Mouse (Mus musculus): ENCODE measurements around the gene Ptprn2. TPM values are rescaled to one million over a fixed set of nuclear protein-coding genes. Genes with fewer than 3 reads are reported as not detected.

Ptprn2 gene
- polyA plus RNA-seq, 1 experiment, result 1.2 TPM

DNA sequence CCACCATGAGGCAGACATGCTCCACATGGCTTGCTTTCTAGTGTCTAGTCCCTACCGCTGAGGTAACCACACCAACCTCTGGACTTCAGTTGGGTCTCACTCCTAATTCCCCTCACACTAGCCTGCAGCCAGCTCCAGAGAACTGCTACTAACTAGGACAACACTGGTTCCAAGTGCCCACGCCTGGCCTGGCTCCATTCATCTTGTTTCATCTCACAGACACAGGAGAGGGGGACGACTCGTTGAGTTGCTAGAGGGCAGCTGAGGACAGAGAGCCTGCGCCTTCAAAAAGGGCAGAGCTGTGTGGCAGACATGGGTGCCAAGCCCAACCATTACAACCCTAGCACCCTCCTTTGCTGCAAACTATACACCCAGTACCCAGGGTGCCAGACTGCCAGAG, 593.4 kb downstream of the Ptprn2 start:
- Histone ChIP-seq H3K27me3 (ENCODE audit: control insufficient read depth, insufficient read depth, low read length) (no peaks in the 10 kb centered on the region), H3K4me1 (replicated peaks; ENCODE audit: control insufficient read depth, insufficient read depth, low read length) (no peaks in the 10 kb centered on the region), H3K27ac (ENCODE audit: control insufficient read depth, insufficient read depth, low read length) (no peak overlapping the region), H3K4me3 (ENCODE audit: control insufficient read depth, insufficient read depth, low read length) (no peak overlapping the region), H3K36me3 (ENCODE audit: control insufficient read depth, insufficient read depth, low read length) (no peaks in the 10 kb centered on the region)
- no peak for DNase-seq
- TF ChIP-seq CTCF (IDR thresholded peaks at IDR 0.05; ENCODE audit: borderline replicate concordance, control insufficient read depth, extremely low read depth, insufficient read depth, low read length, poor library complexity) (no peak), POLR2A (IDR thresholded peaks at IDR 0.05; ENCODE audit: control insufficient read depth, extremely low read depth, insufficient read depth, low read length, poor library complexity) (no peak)
- WGBS, result 95% methylated on average over 5 of the region's 5 CpGs

DNA sequence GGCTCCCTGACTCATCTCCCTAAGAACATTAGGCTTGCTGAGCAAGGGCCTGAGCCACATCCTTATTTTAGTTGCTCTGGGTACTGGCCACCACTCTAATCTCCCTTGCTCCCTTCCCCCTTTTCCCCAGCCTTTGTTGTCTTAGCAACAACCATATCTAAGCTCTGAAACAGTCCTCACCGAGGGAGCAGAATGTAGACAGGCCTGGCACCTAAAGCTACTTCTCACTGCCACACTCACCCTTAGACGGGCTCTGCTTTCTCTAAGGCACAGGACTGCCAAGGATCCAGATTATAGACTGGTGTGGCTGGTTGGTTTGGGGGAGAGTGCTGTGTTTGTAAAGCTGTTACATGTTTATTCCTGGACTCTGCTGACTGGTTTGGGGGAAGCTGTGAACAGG, 594.2 kb downstream of the Ptprn2 start:
- no peaks in the 10 kb centered on the region for H3K27me3 ChIP-seq (ENCODE audit: control insufficient read depth, insufficient read depth, low read length)
- H3K27ac ChIP-seq (ENCODE audit: control insufficient read depth, insufficient read depth, low read length), result no peak overlapping the region
- TF ChIP-seq POLR2A (IDR thresholded peaks at IDR 0.05; ENCODE audit: control insufficient read depth, extremely low read depth, insufficient read depth, low read length, poor library complexity) (no peak), CTCF (IDR thresholded peaks at IDR 0.05; ENCODE audit: borderline replicate concordance, control insufficient read depth, extremely low read depth, insufficient read depth, low read length, poor library complexity) (no peak)
- H3K36me3 ChIP-seq (ENCODE audit: control insufficient read depth, insufficient read depth, low read length), result no peaks in the 10 kb centered on the region
- 72% methylated on average over 2 of the region's 2 CpGs for WGBS
- no peak overlapping the region for H3K4me3 ChIP-seq (ENCODE audit: control insufficient read depth, insufficient read depth, low read length)
- no peaks in the 10 kb centered on the region for H3K4me1 ChIP-seq (replicated peaks; ENCODE audit: control insufficient read depth, insufficient read depth, low read length)
- DNase-seq, result no peak

DNA sequence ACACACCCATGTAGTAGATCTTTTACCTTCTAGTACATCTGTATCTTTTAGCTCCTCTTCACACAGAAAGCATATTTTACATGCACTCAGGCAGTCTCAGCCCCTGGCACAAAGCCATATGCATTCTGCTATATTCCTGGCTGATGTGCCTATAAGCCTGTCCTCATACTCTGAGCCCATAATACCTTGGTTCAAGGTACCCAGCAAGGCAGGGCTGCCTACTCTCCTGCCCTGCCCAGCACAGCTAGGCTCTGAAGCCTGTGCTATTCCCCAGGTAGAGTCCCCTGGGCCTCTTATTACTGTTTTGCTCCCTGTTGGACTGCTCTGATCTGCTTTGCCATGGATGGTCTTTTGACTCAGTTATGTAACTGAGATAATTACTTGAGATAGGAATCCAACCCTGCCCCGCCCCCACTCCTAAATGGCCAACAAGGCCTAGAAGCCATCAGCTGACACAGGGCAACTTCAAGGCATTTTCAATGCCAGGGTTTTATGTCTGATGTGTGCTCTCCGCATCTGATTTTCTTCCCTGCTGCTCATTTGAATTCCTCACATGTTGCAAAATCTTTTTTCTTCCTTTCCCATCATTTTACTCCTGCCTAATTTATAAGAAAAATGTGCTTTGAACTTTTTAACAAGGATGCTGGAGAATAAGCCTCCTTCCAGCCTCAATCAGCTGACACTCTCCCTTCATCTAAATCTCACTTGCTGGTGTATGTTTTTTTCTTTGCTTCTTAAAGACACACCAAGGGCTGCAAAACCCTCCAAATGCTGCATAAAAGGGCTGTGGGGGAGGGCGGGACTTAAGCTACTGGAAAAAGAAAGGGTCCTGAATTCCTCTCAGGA, 598.6 kb downstream of the Ptprn2 start:
- no peak for TF ChIP-seq POLR2A (IDR thresholded peaks at IDR 0.05; ENCODE audit: control insufficient read depth, extremely low read depth, insufficient read depth, low read length, poor library complexity)
- TF ChIP-seq CTCF (IDR thresholded peaks at IDR 0.05; ENCODE audit: borderline replicate concordance, control insufficient read depth, extremely low read depth, insufficient read depth, low read length, poor library complexity), result no peak
- H3K36me3 ChIP-seq (ENCODE audit: control insufficient read depth, insufficient read depth, low read length), result no peaks in the 10 kb centered on the region
- no peaks in the 10 kb centered on the region for H3K4me1 ChIP-seq (replicated peaks; ENCODE audit: control insufficient read depth, insufficient read depth, low read length)
- 94% methylated on average over 3 of the region's 3 CpGs for whole genome bisulfite sequencing
- no peak for DNase-seq
- no peak overlapping the region for H3K27ac ChIP-seq (ENCODE audit: control insufficient read depth, insufficient read depth, low read length)
- H3K4me3 ChIP-seq (ENCODE audit: control insufficient read depth, insufficient read depth, low read length), result no peak overlapping the region
- H3K27me3 ChIP-seq (ENCODE audit: control insufficient read depth, insufficient read depth, low read length), result no peaks in the 10 kb centered on the region

DNA sequence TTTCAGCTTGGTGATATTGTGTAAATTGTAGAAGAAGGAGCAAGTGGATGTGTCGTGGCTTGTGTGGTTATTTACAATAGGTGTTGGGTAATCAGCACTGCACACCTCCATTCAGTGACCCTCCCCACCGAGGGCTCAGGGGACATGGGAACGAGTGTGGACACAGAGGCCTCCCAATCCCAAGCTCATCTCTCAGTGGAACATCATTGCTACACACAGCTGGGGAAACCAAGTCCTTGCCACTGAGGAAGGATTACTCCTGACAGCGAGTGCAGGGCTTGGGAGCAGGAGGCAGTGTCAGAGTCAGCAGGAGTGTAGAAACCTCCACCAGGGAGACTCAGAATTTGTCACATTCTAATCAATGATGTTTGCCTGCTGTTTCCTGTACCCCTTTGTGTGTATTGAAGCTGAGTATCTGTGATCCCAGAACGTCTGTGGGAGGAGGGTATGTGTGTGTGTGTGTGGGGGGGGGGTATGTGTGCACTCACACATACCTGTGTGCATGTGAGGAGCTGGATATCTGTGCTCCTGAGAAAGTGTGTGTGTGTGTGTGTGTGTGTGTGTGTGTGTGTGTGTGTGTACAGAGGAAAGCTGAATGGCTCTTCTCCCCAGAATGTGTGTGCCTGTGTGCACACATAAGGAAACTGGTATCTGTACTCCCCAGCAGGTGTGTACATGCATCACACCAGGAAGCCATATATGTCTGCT, 599.3 kb downstream of the Ptprn2 start:
- WGBS, result 71% methylated on average over 5 of the region's 5 CpGs

DNA sequence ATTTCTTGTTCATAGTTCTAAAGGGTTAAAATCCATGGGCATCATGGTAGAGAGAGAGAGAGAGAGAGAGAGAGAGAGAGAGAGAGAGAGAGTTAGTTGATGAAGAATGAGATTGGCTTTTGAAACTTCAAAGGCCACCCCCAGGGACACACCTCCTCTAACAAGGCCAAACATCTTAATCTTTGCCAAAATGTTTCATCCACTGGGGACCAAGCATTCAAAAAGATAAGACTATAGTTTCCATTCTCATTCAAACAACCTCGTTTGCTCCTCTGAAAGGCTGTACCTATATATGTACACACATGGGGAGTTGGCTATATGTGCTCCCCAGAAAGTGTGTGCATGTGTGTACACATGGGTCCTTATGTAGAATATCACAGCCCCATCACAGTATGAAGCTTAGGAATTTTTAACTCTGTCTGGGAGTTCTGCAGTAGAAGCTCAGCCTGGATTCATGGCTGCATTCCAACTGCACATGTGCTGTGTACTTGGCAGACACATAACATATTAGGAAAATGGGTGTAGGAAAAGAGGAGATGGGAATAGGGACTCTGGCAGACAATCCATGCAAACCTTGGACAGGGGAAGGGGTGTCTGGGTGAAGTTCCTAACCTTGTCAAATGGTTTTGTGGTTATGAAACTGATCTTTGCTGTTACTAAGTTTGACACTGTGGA, 600.3 kb downstream of the Ptprn2 start:
- Histone ChIP-seq H3K4me3 (ENCODE audit: control insufficient read depth, insufficient read depth, low read length) (no peak overlapping the region), H3K36me3 (ENCODE audit: control insufficient read depth, insufficient read depth, low read length) (no peaks in the 10 kb centered on the region), H3K27me3 (ENCODE audit: control insufficient read depth, insufficient read depth, low read length) (no peaks in the 10 kb centered on the region), H3K27ac (ENCODE audit: control insufficient read depth, insufficient read depth, low read length) (no peak overlapping the region), H3K4me1 (replicated peaks; ENCODE audit: control insufficient read depth, insufficient read depth, low read length) (no peaks in the 10 kb centered on the region)
- no peak for DNase-seq
- WGBS, result 78% methylated on average over 1 of the region's 1 CpGs
- no peak for TF ChIP-seq CTCF (IDR thresholded peaks at IDR 0.05; ENCODE audit: borderline replicate concordance, control insufficient read depth, extremely low read depth, insufficient read depth, low read length, poor library complexity)

More for the DNA sequence above, 599.3 kb downstream of the Ptprn2 start:
- no peaks in the 10 kb centered on the region for H3K27me3 ChIP-seq (ENCODE audit: control insufficient read depth, insufficient read depth, low read length)
- TF ChIP-seq POLR2A (IDR thresholded peaks at IDR 0.05; ENCODE audit: control insufficient read depth, extremely low read depth, insufficient read depth, low read length, poor library complexity) (no peak), CTCF (IDR thresholded peaks at IDR 0.05; ENCODE audit: borderline replicate concordance, control insufficient read depth, extremely low read depth, insufficient read depth, low read length, poor library complexity) (no peak)
- no peaks in the 10 kb centered on the region for H3K36me3 ChIP-seq (ENCODE audit: control insufficient read depth, insufficient read depth, low read length)
- no peak overlapping the region for H3K27ac ChIP-seq (ENCODE audit: control insufficient read depth, insufficient read depth, low read length)
- H3K4me1 ChIP-seq (replicated peaks; ENCODE audit: control insufficient read depth, insufficient read depth, low read length), result no peaks in the 10 kb centered on the region
- DNase-seq, result no peak
- no peak overlapping the region for H3K4me3 ChIP-seq (ENCODE audit: control insufficient read depth, insufficient read depth, low read length)

DNA sequence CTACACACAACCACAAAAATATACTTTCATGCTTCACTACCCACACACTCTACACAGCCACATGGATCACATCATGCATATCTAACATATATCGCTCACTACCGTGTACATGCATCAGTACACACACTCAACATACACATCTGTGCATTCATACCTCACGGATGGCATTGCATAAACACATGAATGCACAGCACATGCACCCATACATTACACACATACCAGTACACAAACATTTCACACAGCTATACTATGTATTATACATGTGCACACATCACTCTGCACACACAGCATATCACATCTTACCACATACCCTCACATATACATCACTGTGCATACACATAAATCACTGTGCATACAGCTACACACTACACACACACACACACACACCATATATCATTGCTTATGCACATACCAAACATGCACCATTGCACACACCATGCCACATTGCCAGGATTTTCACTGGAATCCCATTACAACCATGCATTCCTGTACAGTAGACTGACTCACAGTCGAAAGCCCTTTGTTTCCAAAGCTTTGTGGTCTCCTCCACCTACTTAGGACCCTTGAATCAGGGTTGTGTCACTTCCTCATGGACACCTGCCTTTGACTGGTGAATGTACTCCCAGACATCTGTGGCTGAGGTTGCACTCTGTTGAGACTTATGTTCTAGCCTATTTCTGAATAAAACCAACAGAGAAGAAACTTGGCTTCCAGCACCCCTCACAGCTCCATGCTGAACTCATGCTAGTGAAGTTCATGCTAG, 607.0 kb downstream of the Ptprn2 start:
- no peak for DNase-seq
- Histone ChIP-seq H3K4me1 (replicated peaks; ENCODE audit: control insufficient read depth, insufficient read depth, low read length) (no peaks in the 10 kb centered on the region), H3K27ac (ENCODE audit: control insufficient read depth, insufficient read depth, low read length) (no peak overlapping the region), H3K36me3 (ENCODE audit: control insufficient read depth, insufficient read depth, low read length) (no peaks in the 10 kb centered on the region), H3K27me3 (ENCODE audit: control insufficient read depth, insufficient read depth, low read length) (no peaks in the 10 kb centered on the region), H3K4me3 (ENCODE audit: control insufficient read depth, insufficient read depth, low read length) (no peak overlapping the region)
- TF ChIP-seq POLR2A (IDR thresholded peaks at IDR 0.05; ENCODE audit: control insufficient read depth, extremely low read depth, insufficient read depth, low read length, poor library complexity), result no peak
- TF ChIP-seq CTCF (IDR thresholded peaks at IDR 0.05; ENCODE audit: borderline replicate concordance, control insufficient read depth, extremely low read depth, insufficient read depth, low read length, poor library complexity), result no peak
- 88% methylated on average over 4 of the region's 4 CpGs for WGBS
